ENCODE assay signal across 8 mouse cellular contexts in genomic region chr8:123064809-123065213, GRCm38 (mm10). TPM values are rescaled to one million over a fixed set of nuclear protein-coding genes. Genes with fewer than 3 reads are reported as not detected.
DNase-seq lines count a peak whose midpoint lies in the region; ATAC-seq and TF ChIP-seq lines count a peak whose summit lies in the region.

No protein-coding gene starts in this region.

- no peak for TF ChIP-seq POLR2A in cortical plate, adult 2 months (IDR thresholded peaks at IDR 0.05; ENCODE audit: extremely low read depth, insufficient read depth, low read length)

- peak; percentile 62 for ATAC-seq in hindbrain, postnatal 0 days

- H3K4me3 ChIP-seq in cortical plate, adult 2 months (ENCODE audit: insufficient read depth, low read length): peak overlapping the region; percentile 96
- H3K4me3 ChIP-seq in hindbrain, postnatal 0 days (ENCODE audit: low read length): peak overlapping the region; percentile 96
- H3K4me3 ChIP-seq in midbrain, embryonic 10.5 days: peak overlapping the region; percentile 88

- no peaks in the 10 kb centered on the region for H3K36me3 ChIP-seq in hindbrain, postnatal 0 days (ENCODE audit: insufficient read depth, low read length)
- peaks cover 22% of the 10 kb centered on the region for H3K36me3 ChIP-seq in midbrain, embryonic 10.5 days

- peak overlapping the region; percentile 92 for H3K9ac ChIP-seq in hindbrain, postnatal 0 days (replicated peaks; ENCODE audit: low read length)

- peak overlapping the region; percentile 76 for H3K27ac ChIP-seq in cortical plate, adult 2 months (ENCODE audit: insufficient read depth, low read length)
- peak overlapping the region; percentile 94 for H3K27ac ChIP-seq in hindbrain, postnatal 0 days
- H3K27ac ChIP-seq in midbrain, embryonic 10.5 days (replicated peaks): peak overlapping the region; percentile 99

- under 1% methylated on average over 14 of the region's 14 CpGs for WGBS in hindbrain, postnatal 0 days
- WGBS in midbrain, embryonic 10.5 days: 5% methylated on average over 14 of the region's 14 CpGs

- H3K9me3 ChIP-seq in hindbrain, postnatal 0 days (ENCODE audit: low read length): no peaks in the 10 kb centered on the region
- no peaks in the 10 kb centered on the region for H3K9me3 ChIP-seq in midbrain, embryonic 10.5 days (replicated peaks)

- peak; percentile 53 for DNase-seq in embryo, embryonic 11 days
- no peak for DNase-seq in embryo, embryonic 9.5 days (ENCODE audit: extremely low spot score)
- peak; percentile 24 for DNase-seq in 3134 (ENCODE audit: extremely low read depth, insufficient read length, low spot score)
- no peak for DNase-seq in hindbrain, postnatal 0 days (ENCODE audit: low spot score)
- no peak for DNase-seq in midbrain, embryonic 10.5 days (ENCODE audit: low spot score)
- peak; percentile 50 for DNase-seq in thymus, postnatal 4 days
- DNase-seq in frontal cortex, adult 2 months (ENCODE audit: extremely low spot score in 1 of 2, low spot score in 1 of 2): no peak

- TF ChIP-seq CTCF in cortical plate, adult 2 months (IDR thresholded peaks at IDR 0.05; ENCODE audit: extremely low read depth, insufficient read depth, low read length): no peak
- TF ChIP-seq CTCF in hindbrain, postnatal 0 days (IDR thresholded peaks at IDR 0.05; ENCODE audit: low read depth): no peak

- peak overlapping the region; percentile 74 for H3K4me2 ChIP-seq in hindbrain, postnatal 0 days (ENCODE audit: low read depth, low read length)

- H3K27me3 ChIP-seq in hindbrain, postnatal 0 days (ENCODE audit: insufficient read depth, low read length): no peaks in the 10 kb centered on the region
- no peaks in the 10 kb centered on the region for H3K27me3 ChIP-seq in midbrain, embryonic 10.5 days (ENCODE audit: low read depth, poor library complexity, severe bottlenecking)

- H3K4me1 ChIP-seq in cortical plate, adult 2 months (ENCODE audit: control insufficient read depth, insufficient read depth, low read length): peaks cover 8% of the 10 kb centered on the region
- 0 out of 2 replicates have a peak, but pooled peaks cover 7% of the 10 kb centered on the region for H3K4me1 ChIP-seq in hindbrain, postnatal 0 days (ENCODE audit: insufficient read depth, low read length)
- peaks cover 29% of the 10 kb centered on the region for H3K4me1 ChIP-seq in midbrain, embryonic 10.5 days

RNA-seq across cellular contexts. Expression of gene Spg7, which starts 2.1 kb away (rescaled TPM):
- 76.9 and 93.5 TPM in 2 replicates for polyA plus RNA-seq in cortical plate, adult 2 months (2012; rRNA removed)
- total RNA-seq in hindbrain, postnatal 0 days (2014; rRNA removed): 45.1 and 52.7 TPM in 2 replicates
- polyA plus RNA-seq in hindbrain, postnatal 0 days (2015; fragmentation: Nextera tagmentation; extraction: Ambion mirVana): 49.7 and 51.6 TPM in 2 replicates
- polyA plus RNA-seq in midbrain, embryonic 10.5 days (2016; fragmentation: Nextera tagmentation; extraction: Ambion mirVana): 49.5 and 50.9 TPM in 2 replicates
- 90.1 and 103 TPM in 2 replicates for polyA plus RNA-seq in frontal cortex, adult 2 months (2012; rRNA removed)

RNA-seq across cellular contexts. Expression of gene Ankrd11, which starts 22.7 kb away (rescaled TPM):
- 99.7 and 106 TPM in 2 replicates for polyA plus RNA-seq in cortical plate, adult 2 months (2012; rRNA removed)
- total RNA-seq in hindbrain, postnatal 0 days (2014; rRNA removed): 89.9 and 96.6 TPM in 2 replicates
- 74.4 and 75.9 TPM in 2 replicates for polyA plus RNA-seq in hindbrain, postnatal 0 days (2015; fragmentation: Nextera tagmentation; extraction: Ambion mirVana)
- 29.5 TPM in 2 replicates for polyA plus RNA-seq in midbrain, embryonic 10.5 days (2016; fragmentation: Nextera tagmentation; extraction: Ambion mirVana)
- polyA plus RNA-seq in frontal cortex, adult 2 months (2012; rRNA removed): 97.3 and 101 TPM in 2 replicates

RNA-seq across cellular contexts. Expression of gene Rpl13, which starts 37.3 kb away (rescaled TPM):
- 1,008 and 1,076 TPM in 2 replicates for polyA plus RNA-seq in cortical plate, adult 2 months (2012; rRNA removed)
- total RNA-seq in hindbrain, postnatal 0 days (2014; rRNA removed): 2,723 and 2,758 TPM in 2 replicates
- polyA plus RNA-seq in hindbrain, postnatal 0 days (2015; fragmentation: Nextera tagmentation; extraction: Ambion mirVana): 808 and 861 TPM in 2 replicates
- 1,200 and 1,392 TPM in 2 replicates for polyA plus RNA-seq in midbrain, embryonic 10.5 days (2016; fragmentation: Nextera tagmentation; extraction: Ambion mirVana)
- polyA plus RNA-seq in frontal cortex, adult 2 months (2012; rRNA removed): 1,060 and 1,106 TPM in 2 replicates

RNA-seq across cellular contexts. Expression of gene Cpne7, which starts 52.4 kb away (rescaled TPM):
- 72.5 and 108 TPM in 2 replicates for polyA plus RNA-seq in cortical plate, adult 2 months (2012; rRNA removed)
- 16.5 and 21.2 TPM in 2 replicates for total RNA-seq in hindbrain, postnatal 0 days (2014; rRNA removed)
- 11.9 and 13.4 TPM in 2 replicates for polyA plus RNA-seq in hindbrain, postnatal 0 days (2015; fragmentation: Nextera tagmentation; extraction: Ambion mirVana)
- 0.32 and 0.39 TPM in 2 replicates for polyA plus RNA-seq in midbrain, embryonic 10.5 days (2016; fragmentation: Nextera tagmentation; extraction: Ambion mirVana)
- polyA plus RNA-seq in frontal cortex, adult 2 months (2012; rRNA removed): 145 and 196 TPM in 2 replicates

Comparison
In these comparisons a context has a peak if more than half of its experiments do, and no peak if none do; other contexts are left out.
1. DNase-seq: peak in embryo, embryonic 11 days (single experiment), 3134 (single experiment) and thymus, postnatal 4 days (single experiment); none in embryo, embryonic 9.5 days (single experiment), hindbrain, postnatal 0 days (single experiment), midbrain, embryonic 10.5 days (single experiment) and frontal cortex, adult 2 months (0 of 2).
2. Peak in every context shown above with its lines, with median percentiles within 50 percentile points of each other: H3K27ac ChIP-seq and H3K4me3 ChIP-seq.